Mouse (Mus musculus) heart, postnatal 0 days (tissue): ENCODE data around the gene 9130230L23Rik. TPM values are rescaled to one million over a fixed set of nuclear protein-coding genes. Genes with fewer than 3 reads are reported as not detected.

Source experiments
- ATAC-seq: fragments of 200-750 bp; cut with Nextera tagmentation; 2 replicates; pipeline ENCODE4 v1.8.0; 2017; ENCODE audit warnings: low read depth, moderate number of reproducible peaks, moderate library complexity; ENCODE audit not compliant: insufficient read depth
- DNase-seq: peaks from one replicate; pipeline ENCODE4 v3.0.0-alpha.2; 2016; ENCODE audit warnings: low spot score
- H3K27ac ChIP-seq: fragments of 300-500 bp; sonication (generic); 2 replicates; pipeline ENCODE4 v1.5.1; 2014; ENCODE audit warnings: low read depth, mild to moderate bottlenecking
- H3K27me3 ChIP-seq: fragments of 300-500 bp; sonication (generic); 2 replicates; pipeline ENCODE4 v1.6.1; 2014; ENCODE audit warnings: low read length, mixed read lengths; ENCODE audit not compliant: control insufficient read depth, insufficient read depth
- H3K36me3 ChIP-seq: fragments of 300-500 bp; sonication (generic); replicated peaks from 2 replicates; pipeline ENCODE4 v1.6.1; 2014; ENCODE audit warnings: low read length, mixed read lengths; ENCODE audit not compliant: control insufficient read depth, insufficient read depth
- H3K4me1 ChIP-seq: fragments of 300-500 bp; sonication (generic); 2 replicates; pipeline ENCODE4 v1.6.1; 2014; ENCODE audit warnings: antibody characterized with exemption; ENCODE audit not compliant: control insufficient read depth, insufficient read depth
- H3K4me2 ChIP-seq: fragments of 300-500 bp; sonication (generic); 2 replicates; pipeline ENCODE4 v1.6.1; 2014; ENCODE audit warnings: low read depth, mild to moderate bottlenecking, low read length, moderate library complexity
- H3K4me3 ChIP-seq: fragments of 300-500 bp; sonication (generic); 2 replicates; pipeline ENCODE4 v1.5.1; 2014; ENCODE audit warnings: low read depth, low read length
- H3K9ac ChIP-seq: fragments of 300-500 bp; sonication (generic); replicated peaks from 2 replicates; pipeline ENCODE4 v1.6.1; 2014; ENCODE audit warnings: low read depth, low read length, mixed read lengths
- H3K9me3 ChIP-seq: fragments of 300-500 bp; sonication (generic); replicated peaks from 2 replicates; pipeline ENCODE4 v1.6.1; 2016; ENCODE audit warnings: low read length; ENCODE audit not compliant: control insufficient read depth
- CTCF ChIP-seq: IDR thresholded peaks from 2 replicates; pipeline ENCODE4 v1.5.1; 2016; ENCODE audit warnings: antibody characterized with exemption, control low read depth, low read depth
- EP300 ChIP-seq: IDR thresholded peaks from 2 replicates; pipeline ENCODE4 v1.6.1; 2016; ENCODE audit warnings: antibody characterized with exemption, low read depth
- WGBS: fragments of 180-500 bp; shearing (Covaris S2); extraction: QIAGEN DNeasy Blood & Tissue Kit; methylation state at CpG from one replicate; pipeline ENCODE4 v1.1.7; 2014; 5-methylcytosine and 5-hydroxymethylcytosine counted together
- polyA plus RNA-seq: library from polyadenylated mRNA; unstranded; fragments of >200 nt; fragmentation: Nextera tagmentation; extraction: Ambion mirVana; gene quantifications from 2 replicates; pipeline ENCODE4 v1.2.1, GENCODE M21; 2015
- total RNA-seq: library from RNA; depleted of rRNA; stranded (reverse); fragments of >200 nt; gene quantifications from 2 replicates; pipeline ENCODE4 v1.2.3, GENCODE M21; 2014; ENCODE audit warnings: low replicate concordance

9130230L23Rik gene
- total and polyA plus RNA-seq, 2 experiments from 2014 or later, result 0.26 TPM; not detected in 1

DNA sequence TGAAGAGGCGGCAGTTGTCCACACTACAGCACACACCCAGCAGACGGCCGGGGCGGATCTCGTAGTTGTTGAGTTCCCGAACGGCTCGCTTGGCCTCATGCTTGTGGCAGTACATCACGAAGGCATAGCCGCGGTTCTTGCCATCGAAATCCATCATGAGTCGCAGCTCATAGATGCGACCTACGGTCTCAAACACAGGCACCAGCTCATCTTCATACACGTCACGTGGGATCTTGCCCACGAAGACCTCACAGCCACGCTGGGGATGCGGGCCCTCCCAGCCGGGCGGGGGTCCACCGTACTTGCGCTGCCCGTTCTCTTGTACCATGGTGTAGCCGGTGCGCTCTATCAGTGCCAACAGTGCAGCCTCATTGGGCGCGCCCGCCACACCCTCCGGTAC is 22.7 kb upstream of the 9130230L23Rik start:
- WGBS, result 98% methylated on average over 31 of the region's 31 CpGs

GRCm38 (mm10) chr5:66015449-66015961 is 11.4 kb upstream of the 9130230L23Rik start:
- Histone ChIP-seq H3K27me3 (no peaks in the 10 kb centered on the region), H3K4me3 (no peak overlapping the region), H3K9me3 (no peaks in the 10 kb centered on the region), H3K4me2 (no peak overlapping the region), H3K27ac (no peak overlapping the region), H3K4me1 (no peaks in the 10 kb centered on the region), H3K9ac (no peak overlapping the region), H3K36me3 (no peaks in the 10 kb centered on the region)
- no peak for DNase-seq
- WGBS, result 83% methylated on average over 2 of the region's 2 CpGs
- TF ChIP-seq EP300, result no peak
- no peak for TF ChIP-seq CTCF
- no peak for ATAC-seq

More for the DNA sequence above, 22.7 kb upstream of the 9130230L23Rik start:
- no peaks in the 10 kb centered on the region for H3K27me3 ChIP-seq
- ATAC-seq (no peak), DNase-seq (no peak)
- H3K27ac ChIP-seq, result no peak overlapping the region
- no peaks in the 10 kb centered on the region for H3K4me1 ChIP-seq
- H3K9ac ChIP-seq, result no peak overlapping the region
- H3K4me3 ChIP-seq, result no peak overlapping the region
- H3K36me3 ChIP-seq, result no peaks in the 10 kb centered on the region
- no peaks in the 10 kb centered on the region for H3K9me3 ChIP-seq
- no peak for TF ChIP-seq CTCF
- no peak for TF ChIP-seq EP300
- H3K4me2 ChIP-seq, result no peak overlapping the region

DNA sequence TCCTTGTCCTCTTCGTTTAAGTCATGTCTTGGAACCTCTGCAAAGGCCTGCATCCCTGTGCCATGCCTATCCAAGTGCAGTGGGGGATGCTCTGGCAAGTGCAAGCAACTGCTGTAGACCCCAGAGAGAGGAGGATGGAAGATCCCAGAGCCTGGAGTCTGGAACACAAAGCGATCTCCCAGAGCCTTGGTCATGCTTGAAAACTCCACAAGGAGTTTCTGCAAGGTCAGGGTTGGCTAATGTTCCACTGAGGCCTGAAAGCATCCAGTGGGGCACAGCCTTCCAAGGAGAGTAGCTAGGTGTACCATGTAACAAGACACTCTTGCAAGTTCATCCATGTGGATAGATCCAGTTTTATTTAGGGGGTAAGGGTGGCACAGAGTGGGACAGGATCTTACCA is 10.4 kb upstream of the 9130230L23Rik start:
- no peak for ATAC-seq
- no peaks in the 10 kb centered on the region for H3K9me3 ChIP-seq

DNA sequence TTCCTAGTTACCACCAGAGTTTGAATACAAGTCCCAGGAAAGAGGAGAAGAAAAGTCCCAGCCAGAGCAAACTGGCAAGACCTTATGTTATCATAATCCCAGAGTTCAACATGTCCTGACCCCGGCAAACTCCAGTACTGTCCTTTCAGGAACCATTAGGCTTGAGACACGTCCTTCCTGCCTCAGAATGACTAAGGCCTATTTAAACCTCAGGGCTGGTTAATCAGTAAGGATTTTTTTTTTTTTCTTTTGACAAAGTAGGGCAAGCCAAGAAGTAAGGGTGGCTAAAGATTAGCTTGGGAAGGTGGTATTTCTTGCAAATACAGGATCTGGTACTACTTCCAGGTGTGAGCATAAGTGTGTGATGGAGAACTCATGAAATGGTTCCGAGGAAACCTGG is 9.9 kb upstream of the 9130230L23Rik start:
- DNase-seq (no peak), ATAC-seq (no peak)
- Histone ChIP-seq H3K36me3 (no peaks in the 10 kb centered on the region), H3K27ac (no peak overlapping the region), H3K9ac (no peak overlapping the region), H3K4me1 (no peaks in the 10 kb centered on the region), H3K9me3 (no peaks in the 10 kb centered on the region), H3K4me2 (no peak overlapping the region), H3K27me3 (no peaks in the 10 kb centered on the region), H3K4me3 (no peak overlapping the region)
- TF ChIP-seq CTCF, result no peak
- TF ChIP-seq EP300, result no peak
- 70% methylated on average over 3 of the region's 3 CpGs for WGBS

More for the DNA sequence above, 10.4 kb upstream of the 9130230L23Rik start:
- Histone ChIP-seq H3K27me3 (no peaks in the 10 kb centered on the region), H3K4me2 (no peak overlapping the region), H3K9ac (no peak overlapping the region), H3K4me1 (no peaks in the 10 kb centered on the region), H3K27ac (no peak overlapping the region), H3K36me3 (no peaks in the 10 kb centered on the region), H3K4me3 (no peak overlapping the region)
- no peak for DNase-seq
- TF ChIP-seq EP300, result no peak
- TF ChIP-seq CTCF, result no peak
- WGBS, result 89% methylated on average over 2 of the region's 2 CpGs

DNA sequence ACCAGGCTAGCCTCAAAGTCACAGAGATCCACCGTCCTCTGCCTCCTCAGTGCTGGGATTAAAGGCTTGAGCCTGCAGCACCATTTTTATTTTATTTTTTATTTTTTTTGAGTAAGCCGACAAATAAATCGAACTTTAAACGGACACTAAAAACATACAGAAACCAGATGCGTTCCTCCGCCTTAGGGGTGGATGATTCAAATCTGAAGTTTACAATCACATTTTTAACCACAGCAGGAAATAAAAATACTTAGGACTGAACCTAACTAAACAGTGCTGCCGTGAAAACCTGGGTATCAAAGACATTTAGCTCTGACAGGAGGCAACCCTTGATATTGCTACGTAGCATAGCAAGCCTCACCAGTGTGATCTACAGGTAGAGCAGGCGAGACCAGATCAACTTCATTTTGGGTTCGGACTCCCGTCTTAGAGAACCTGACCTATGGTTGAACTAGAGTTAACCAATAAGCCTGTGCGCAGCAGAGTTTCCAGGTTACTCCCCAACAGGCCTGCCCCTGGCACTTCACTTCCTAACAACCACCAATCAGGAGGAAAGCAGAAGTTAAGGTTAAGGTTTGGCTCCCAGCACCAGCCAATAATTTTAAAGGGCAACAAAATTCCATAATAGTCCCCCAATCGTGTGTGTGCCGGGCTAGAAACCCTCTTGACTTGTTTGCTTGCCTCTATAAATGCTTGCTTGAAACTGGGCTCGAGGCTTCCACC is 4.3 kb upstream of the 9130230L23Rik start:
- 85% methylated on average over 15 of the region's 15 CpGs for WGBS
- no peaks in the 10 kb centered on the region for H3K27me3 ChIP-seq
- no peak overlapping the region for H3K4me3 ChIP-seq
- H3K9ac ChIP-seq, result no peak overlapping the region
- DNase-seq, result no peak
- 0 out of 2 replicates have a peak, but pooled peaks cover 3% of the 10 kb centered on the region for H3K4me1 ChIP-seq
- no peaks in the 10 kb centered on the region for H3K36me3 ChIP-seq
- TF ChIP-seq CTCF (no peak), EP300 (no peak)
- H3K4me2 ChIP-seq, result no peak overlapping the region
- no peaks in the 10 kb centered on the region for H3K9me3 ChIP-seq
- no peak overlapping the region for H3K27ac ChIP-seq
- ATAC-seq, result no peak
